16 mouse cellular contexts compared by ENCODE assay signal in genomic region chr19:48411332-48411731, GRCm38 (mm10).
DNase-seq lines count a peak whose midpoint lies in the region; ATAC-seq and TF ChIP-seq lines count a peak whose summit lies in the region.
"Had no signal": no experiment of that assay in that cellular context is flagged by ENCODE, and none has a peak within 500 bp of the region (broad histone marks: within the 10 kb centered on the region; RNA-seq: fewer than 3 reads in every experiment).

No protein-coding gene starts in this region.

- no peaks in the 10 kb centered on the region for H3K9me3 ChIP-seq in forebrain, postnatal 0 days (ENCODE audit: low read length)
- H3K9me3 ChIP-seq in forebrain, embryonic 12.5 days: no peaks in the 10 kb centered on the region
- no peaks in the 10 kb centered on the region for H3K9me3 ChIP-seq in midbrain, postnatal 0 days (ENCODE audit: low read length)
- no peaks in the 10 kb centered on the region for H3K9me3 ChIP-seq in midbrain, embryonic 10.5 days (replicated peaks)
- no peaks in the 10 kb centered on the region for H3K9me3 ChIP-seq in stomach, postnatal 0 days (ENCODE audit: control insufficient read depth, low read length)
- H3K9me3 ChIP-seq: embryonic facial prominence, embryonic 15.5 days; limb, embryonic 15.5 days had no signal

- 49% methylated on average over 2 of the region's 2 CpGs for WGBS in forebrain, postnatal 0 days
- 51% methylated on average over 2 of the region's 2 CpGs for WGBS in forebrain, embryonic 12.5 days
- 60% methylated on average over 2 of the region's 2 CpGs for WGBS in midbrain, postnatal 0 days
- 51% methylated on average over 2 of the region's 2 CpGs for WGBS in midbrain, embryonic 10.5 days
- 47% methylated on average over 2 of the region's 2 CpGs for WGBS in stomach, postnatal 0 days

- H3K4me1 ChIP-seq in forebrain, postnatal 0 days (ENCODE audit: insufficient read depth): no peaks in the 10 kb centered on the region
- H3K4me1 ChIP-seq in forebrain, embryonic 12.5 days: no peaks in the 10 kb centered on the region
- H3K4me1 ChIP-seq in midbrain, postnatal 0 days (ENCODE audit: insufficient read depth, low read length): no peaks in the 10 kb centered on the region
- H3K4me1 ChIP-seq in midbrain, embryonic 10.5 days: no peaks in the 10 kb centered on the region
- no peaks in the 10 kb centered on the region for H3K4me1 ChIP-seq in stomach, postnatal 0 days (replicated peaks; ENCODE audit: control insufficient read depth, insufficient read depth)
- H3K4me1 ChIP-seq: embryonic facial prominence, embryonic 15.5 days; limb, embryonic 15.5 days had no signal

- H3K9ac ChIP-seq in forebrain, postnatal 0 days: no peak overlapping the region
- no peak overlapping the region for H3K9ac ChIP-seq in forebrain, embryonic 12.5 days
- H3K9ac ChIP-seq in midbrain, postnatal 0 days (replicated peaks; ENCODE audit: low read length, poor library complexity, severe bottlenecking): no peak overlapping the region
- no peak overlapping the region for H3K9ac ChIP-seq in stomach, postnatal 0 days (ENCODE audit: low read length)
- H3K9ac ChIP-seq: embryonic facial prominence, embryonic 15.5 days; limb, embryonic 15.5 days had no signal

- H3K4me3 ChIP-seq in forebrain, postnatal 0 days (ENCODE audit: low read depth, low read length): no peak overlapping the region
- H3K4me3 ChIP-seq in forebrain, embryonic 12.5 days (replicated peaks): no peak overlapping the region
- H3K4me3 ChIP-seq in midbrain, postnatal 0 days (ENCODE audit: low read depth, low read length): no peak overlapping the region
- H3K4me3 ChIP-seq in midbrain, embryonic 10.5 days: no peak overlapping the region
- H3K4me3 ChIP-seq in stomach, postnatal 0 days (ENCODE audit: low read depth, low read length): no peak overlapping the region
- H3K4me3 ChIP-seq: embryonic facial prominence, embryonic 15.5 days; limb, embryonic 15.5 days had no signal

- no peak for DNase-seq in forebrain, postnatal 0 days
- DNase-seq in layer of hippocampus, adult 11-12 months (ENCODE audit: low spot score): peak; percentile 20
- DNase-seq in layer of hippocampus, adult 9-11 months: no peak
- DNase-seq in midbrain, postnatal 0 days (ENCODE audit: low spot score): peak; percentile 15
- DNase-seq in midbrain, embryonic 10.5 days (ENCODE audit: low spot score): no peak
- DNase-seq in stomach, postnatal 0 days (ENCODE audit: low spot score): no peak
- no peak for DNase-seq in urinary bladder, adult 18-20 months (ENCODE audit: low spot score in 2 of 2)
- DNase-seq: cerebellum, adult 8-10 months; heart, adult 18-20 months; heart, postnatal 36 days; kidney, adult 18-20 months; layer of hippocampus, postnatal 36 days had no signal

- H3K27me3 ChIP-seq in forebrain, postnatal 0 days (ENCODE audit: insufficient read depth, low read length): no peaks in the 10 kb centered on the region
- H3K27me3 ChIP-seq in forebrain, embryonic 12.5 days: 0 out of 2 replicates have a peak, but pooled peaks cover 3% of the 10 kb centered on the region
- H3K27me3 ChIP-seq in midbrain, postnatal 0 days (ENCODE audit: insufficient read depth, low read length): no peaks in the 10 kb centered on the region
- H3K27me3 ChIP-seq in midbrain, embryonic 10.5 days (ENCODE audit: low read depth, poor library complexity, severe bottlenecking): no peaks in the 10 kb centered on the region
- no peaks in the 10 kb centered on the region for H3K27me3 ChIP-seq in stomach, postnatal 0 days (ENCODE audit: control insufficient read depth, insufficient read depth, low read length)
- H3K27me3 ChIP-seq: embryonic facial prominence, embryonic 15.5 days; limb, embryonic 15.5 days had no signal

- no peaks in the 10 kb centered on the region for H3K36me3 ChIP-seq in forebrain, postnatal 0 days (ENCODE audit: insufficient read depth)
- H3K36me3 ChIP-seq in forebrain, embryonic 12.5 days (replicated peaks): no peaks in the 10 kb centered on the region
- H3K36me3 ChIP-seq in midbrain, postnatal 0 days (ENCODE audit: insufficient read depth, low read length): no peaks in the 10 kb centered on the region
- no peaks in the 10 kb centered on the region for H3K36me3 ChIP-seq in midbrain, embryonic 10.5 days
- no peaks in the 10 kb centered on the region for H3K36me3 ChIP-seq in stomach, postnatal 0 days (ENCODE audit: control insufficient read depth, insufficient read depth, low read length)
- H3K36me3 ChIP-seq: embryonic facial prominence, embryonic 15.5 days; limb, embryonic 15.5 days had no signal

- no peak for ATAC-seq in forebrain, postnatal 0 days
- ATAC-seq in forebrain, embryonic 12.5 days (ENCODE audit: low FRiP score): no peak
- ATAC-seq in midbrain, postnatal 0 days (ENCODE audit: low FRiP score): no peak
- ATAC-seq in stomach, postnatal 0 days (ENCODE audit: low FRiP score, low TSS enrichment): no peak
- ATAC-seq: activated CD4-positive, CD25-positive, alpha-beta regulatory T cell, adult 4 months had no signal

- H3K4me2 ChIP-seq in forebrain, postnatal 0 days (ENCODE audit: low read depth): no peak overlapping the region
- no peak overlapping the region for H3K4me2 ChIP-seq in forebrain, embryonic 12.5 days
- no peak overlapping the region for H3K4me2 ChIP-seq in midbrain, postnatal 0 days (ENCODE audit: low read depth, low read length, poor library complexity, severe bottlenecking)
- no peak overlapping the region for H3K4me2 ChIP-seq in stomach, postnatal 0 days (replicated peaks; ENCODE audit: low read depth)
- H3K4me2 ChIP-seq: embryonic facial prominence, embryonic 15.5 days; limb, embryonic 15.5 days had no signal

- no peak for TF ChIP-seq EP300 in stomach, postnatal 0 days (optimal IDR thresholded peaks at IDR 0.05)

- peak; percentile 54 for TF ChIP-seq CTCF in forebrain, postnatal 0 days (IDR thresholded peaks at IDR 0.05; ENCODE audit: low read depth)
- peak; percentile 68 for TF ChIP-seq CTCF in midbrain, postnatal 0 days (IDR thresholded peaks at IDR 0.05)
- peak; percentile 53 for TF ChIP-seq CTCF in stomach, postnatal 0 days (IDR thresholded peaks at IDR 0.05; ENCODE audit: low read depth)

- H3K27ac ChIP-seq in forebrain, postnatal 0 days (ENCODE audit: low read depth, low read length): no peak overlapping the region
- no peak overlapping the region for H3K27ac ChIP-seq in forebrain, embryonic 12.5 days
- H3K27ac ChIP-seq in midbrain, postnatal 0 days (ENCODE audit: low read depth, low read length): no peak overlapping the region
- H3K27ac ChIP-seq in midbrain, embryonic 10.5 days (replicated peaks): no peak overlapping the region
- H3K27ac ChIP-seq in stomach, postnatal 0 days (replicated peaks): no peak overlapping the region
- H3K27ac ChIP-seq: embryonic facial prominence, embryonic 15.5 days; limb, embryonic 15.5 days had no signal

Comparison
In these comparisons a context has a peak if more than half of its experiments do, and no peak if none do; other contexts are left out.
1. DNase-seq: peak in layer of hippocampus, adult 11-12 months (single experiment) and midbrain, postnatal 0 days (single experiment); none in forebrain, postnatal 0 days (single experiment), layer of hippocampus, adult 9-11 months (single experiment), midbrain, embryonic 10.5 days (single experiment), stomach, postnatal 0 days (single experiment) and urinary bladder, adult 18-20 months (0 of 2).
2. Peak in every context shown above with its lines, with median percentiles within 50 percentile points of each other: CTCF ChIP-seq.